Mouse (Mus musculus) neural tube, embryonic 14.5 days (tissue): ENCODE measurements around the gene Ppox. TPM values are rescaled to one million over a fixed set of nuclear protein-coding genes. Genes with fewer than 3 reads are reported as not detected.
A peak's percentile ranks its signal among the peaks of the same experiment; 100 is the strongest.

Experiments
- ATAC-seq: fragments of 200-750 bp; cut with Nextera tagmentation; 2 replicates; pipeline ENCODE4 v1.8.0; 2017; ENCODE audit warnings: low read depth, mild to moderate bottlenecking, moderate TSS enrichment, moderate library complexity
- H3K27ac ChIP-seq: fragments of 300-500 bp; sonication (generic); 2 replicates; pipeline ENCODE4 v1.5.1; 2014; ENCODE audit warnings: low read depth, mild to moderate bottlenecking, control low read depth, low read length, moderate library complexity, mixed read lengths
- H3K27me3 ChIP-seq: fragments of 300-500 bp; sonication (generic); 2 replicates; pipeline ENCODE4 v1.6.1; 2014; ENCODE audit warnings: low read length; ENCODE audit not compliant: control insufficient read depth, insufficient read depth
- H3K36me3 ChIP-seq: fragments of 300-500 bp; sonication (generic); 2 replicates; pipeline ENCODE4 v1.6.1; 2014; ENCODE audit warnings: low read length, mixed read lengths; ENCODE audit not compliant: control insufficient read depth, insufficient read depth
- H3K4me1 ChIP-seq: fragments of 300-500 bp; sonication (generic); 2 replicates; pipeline ENCODE4 v1.6.1; 2014; ENCODE audit warnings: low read length; ENCODE audit not compliant: control insufficient read depth, insufficient read depth
- H3K4me2 ChIP-seq: fragments of 300-500 bp; sonication (generic); 2 replicates; pipeline ENCODE4 v1.6.1; 2014; ENCODE audit warnings: mild to moderate bottlenecking, low read depth, low read length, control low read depth
- H3K4me3 ChIP-seq: fragments of 300-500 bp; sonication (generic); 2 replicates; pipeline ENCODE4 v1.5.1; 2014; ENCODE audit warnings: low read depth, low read length, control low read depth, mixed read lengths
- H3K9ac ChIP-seq: fragments of 300-500 bp; sonication (generic); replicated peaks from 2 replicates; pipeline ENCODE4 v1.6.1; 2014; ENCODE audit warnings: low read depth, mild to moderate bottlenecking, control low read depth, low read length, mixed read lengths
- H3K9me3 ChIP-seq: fragments of 300-500 bp; sonication (generic); 2 replicates; pipeline ENCODE4 v1.6.1; 2016; ENCODE audit warnings: low read length; ENCODE audit not compliant: control insufficient read depth
- WGBS: fragments of 180-500 bp; shearing (Covaris S2); extraction: QIAGEN DNeasy Blood & Tissue Kit; methylation state at CpG from one replicate; pipeline ENCODE4 v1.1.7; 2014; 5-methylcytosine and 5-hydroxymethylcytosine counted together
- polyA plus RNA-seq: library from polyadenylated mRNA; unstranded; fragments of >200 nt; fragmentation: Nextera tagmentation; extraction: Ambion mirVana; gene quantifications from 2 replicates; pipeline ENCODE4 v1.2.1, GENCODE M21; 2014

The Ppox gene
- polyA plus RNA-seq, 1 experiment from 2014 or later, result 51.2 TPM

DNA sequence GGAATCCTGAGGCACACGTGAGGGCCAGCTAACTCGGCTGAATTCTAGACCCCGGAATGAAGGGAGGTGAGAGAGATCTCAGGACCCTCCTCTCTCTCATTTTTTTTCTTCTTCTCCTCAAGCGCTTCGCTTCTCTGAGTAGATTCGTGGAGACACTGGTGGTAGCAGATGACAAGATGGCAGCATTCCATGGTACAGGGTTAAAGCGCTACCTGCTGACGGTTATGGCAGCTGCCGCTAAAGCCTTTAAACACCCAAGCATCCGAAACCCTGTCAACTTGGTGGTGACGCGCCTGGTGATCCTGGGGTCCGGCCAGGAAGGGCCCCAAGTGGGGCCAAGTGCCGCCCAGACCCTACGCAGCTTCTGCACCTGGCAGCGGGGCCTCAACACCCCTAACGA lies 28.6 kb downstream of the Ppox start:
- peak overlapping the region; percentile 9; the same call in 1 of the 2 replicates for H3K4me3 ChIP-seq
- no peak for ATAC-seq
- H3K9me3 ChIP-seq, result no peaks in the 10 kb centered on the region
- no peak overlapping the region for H3K9ac ChIP-seq
- no peaks in the 10 kb centered on the region for H3K27me3 ChIP-seq
- 61% methylated on average over 17 of the region's 17 CpGs for WGBS
- 0 out of 2 replicates have a peak overlapping the region, but pooled peaks have one; percentile 40 for H3K27ac ChIP-seq
- H3K4me1 ChIP-seq, result peaks cover 22% of the 10 kb centered on the region
- no peaks in the 10 kb centered on the region for H3K36me3 ChIP-seq
- H3K4me2 ChIP-seq, result peak overlapping the region; percentile 38; the same call in 1 of the 2 replicates

- 0 out of 2 replicates have a peak, but pooled peaks have one; percentile 4 for ATAC-seq
- Histone ChIP-seq H3K27me3 (no peaks in the 10 kb centered on the region), H3K4me3 (peak overlapping the region; percentile 12; the same call in 1 of the 2 replicates), H3K9me3 (no peaks in the 10 kb centered on the region), H3K27ac (peak overlapping the region; percentile 40; the same call in 1 of the 2 replicates), H3K4me2 (peak overlapping the region; percentile 38; the same call in 1 of the 2 replicates), H3K4me1 (peaks cover 22% of the 10 kb centered on the region), H3K36me3 (no peaks in the 10 kb centered on the region), H3K9ac (no peak overlapping the region; the same call in 1 of the 2 replicates)
- 4% methylated on average over 13 of the region's 13 CpGs for WGBS
Observed at GRCm38 (mm10) chr1:171251594-171252324, 29.2 kb downstream of the Ppox start.

GRCm38 (mm10) chr1:171250680-171251593 lies 30.0 kb downstream of the Ppox start, which contains the start of gene Ndufs2:
TSS of gene Ndufs2 (minus strand) at chr1:171251388.
- Histone ChIP-seq H3K4me2 (peak within 1 kb of the TSS; percentile 38), H3K36me3 (no peaks in the 10 kb centered on the region), H3K27me3 (no peaks in the 10 kb centered on the region), H3K27ac (peak within 1 kb of the TSS; percentile 40), H3K9ac (peak within 1 kb of the TSS; percentile 18; the same call in 1 of the 2 replicates), H3K4me3 (peak within 1 kb of the TSS; percentile 12; the same call in 1 of the 2 replicates), H3K4me1 (peaks cover 25% of the 10 kb centered on the region), H3K9me3 (no peaks in the 10 kb centered on the region)
- WGBS, result 14% methylated on average over 26 of the region's 26 CpGs
- ATAC-seq, result peak; percentile 9; the same call in 1 of the 2 replicates

DNA sequence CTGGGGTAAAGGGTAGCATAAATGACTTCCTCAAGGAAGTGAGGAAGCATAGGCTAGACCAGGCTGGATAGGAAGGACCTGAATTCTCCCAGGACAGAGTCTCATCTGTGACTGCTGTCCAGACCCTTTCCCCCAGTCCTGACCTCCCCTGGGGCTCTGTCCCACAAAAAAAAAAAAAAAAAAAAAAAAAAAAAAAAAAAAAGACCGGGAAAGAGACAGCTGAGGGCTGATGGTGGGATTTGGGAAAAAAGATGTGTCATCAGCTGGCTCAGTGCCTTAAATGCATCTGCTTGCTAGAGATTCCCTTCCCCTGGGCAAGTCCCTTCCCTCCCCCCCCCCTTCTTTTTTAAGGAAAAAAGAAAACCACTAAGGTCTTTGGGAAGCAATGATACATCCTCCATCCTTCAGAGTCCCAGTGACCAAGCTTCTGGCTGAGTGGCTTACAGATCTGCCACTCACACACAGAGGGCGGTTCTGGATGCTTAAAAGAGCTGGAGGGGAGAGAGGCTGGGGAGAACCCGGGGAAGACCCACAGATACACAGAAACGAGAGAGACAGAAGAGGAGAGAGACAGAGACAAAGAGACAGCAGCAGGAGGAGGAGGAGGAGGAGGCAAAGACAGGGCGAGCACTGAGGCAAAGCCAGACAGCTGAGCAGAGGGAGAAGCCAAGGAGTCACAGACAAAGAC lies 30.9 kb downstream of the Ppox start, which contains the start of gene Adamts4:
Gene Adamts4 (plus strand): TSS at position 509 of the 688 bp plus-strand sequence.
- ATAC-seq, result no peak
- no peaks in the 10 kb centered on the region for H3K9me3 ChIP-seq
- peak within 1 kb of the TSS; percentile 18; the same call in 1 of the 2 replicates for H3K9ac ChIP-seq
- H3K4me2 ChIP-seq, result peak within 1 kb of the TSS; percentile 38
- no peaks in the 10 kb centered on the region for H3K36me3 ChIP-seq
- H3K27me3 ChIP-seq, result no peaks in the 10 kb centered on the region
- WGBS, result 18% methylated on average over 5 of the region's 5 CpGs
- H3K4me3 ChIP-seq, result peak within 1 kb of the TSS; percentile 12; the same call in 1 of the 2 replicates
- peak within 1 kb of the TSS; percentile 30; the same call in 1 of the 2 replicates for H3K27ac ChIP-seq
- H3K4me1 ChIP-seq, result peaks cover 26% of the 10 kb centered on the region

- no peak for ATAC-seq
- Histone ChIP-seq H3K27ac (peak overlapping the region; percentile 2; the same call in 1 of the 2 replicates), H3K4me2 (peak overlapping the region; percentile 52; the same call in 1 of the 2 replicates), H3K4me3 (no peak overlapping the region), H3K36me3 (peaks cover under 1% of the 10 kb centered on the region; the same call in 1 of the 2 replicates), H3K9ac (no peak overlapping the region), H3K27me3 (no peaks in the 10 kb centered on the region), H3K9me3 (no peaks in the 10 kb centered on the region), H3K4me1 (peaks cover 26% of the 10 kb centered on the region)
- WGBS, result 44% methylated on average over 3 of the region's 3 CpGs
Observed at GRCm38 (mm10) chr1:171248386-171249226, 32.4 kb downstream of the Ppox start.

GRCm38 (mm10) chr1:171247916-171248315 lies 33.1 kb downstream of the Ppox start:
- no peak overlapping the region for H3K4me3 ChIP-seq
- WGBS, result 30% methylated on average over 4 of the region's 4 CpGs

DNA sequence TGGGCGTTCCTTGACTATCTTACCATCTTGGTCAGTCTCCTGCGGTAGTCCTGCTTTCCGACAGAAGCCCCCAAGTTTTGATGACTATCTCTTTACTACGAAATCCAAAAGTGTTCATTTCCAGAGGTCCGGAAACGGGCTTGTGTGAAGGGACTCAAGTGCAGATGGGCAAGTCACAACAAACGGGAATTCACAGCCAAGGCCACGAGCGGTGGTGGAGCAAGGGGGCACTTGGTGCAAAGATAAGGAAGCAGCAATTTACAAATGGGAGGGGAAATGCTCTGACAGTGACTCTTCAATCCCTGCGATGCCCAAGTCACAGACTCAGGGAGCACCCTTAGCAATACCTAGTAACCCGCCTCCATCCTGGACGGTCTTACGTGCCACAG lies 33.5 kb downstream of the Ppox start:
- WGBS, result 14% methylated on average over 13 of the region's 13 CpGs
- peak overlapping the region; percentile 52 for H3K4me2 ChIP-seq
- H3K27ac ChIP-seq, result peak overlapping the region; percentile 24
- peak overlapping the region; percentile 53 for H3K4me3 ChIP-seq
- H3K9me3 ChIP-seq, result no peaks in the 10 kb centered on the region
- peak; percentile 7 for ATAC-seq
- no peak overlapping the region for H3K9ac ChIP-seq
- no peaks in the 10 kb centered on the region for H3K27me3 ChIP-seq
- peaks cover 26% of the 10 kb centered on the region for H3K4me1 ChIP-seq
- H3K36me3 ChIP-seq, result peaks cover 12% of the 10 kb centered on the region; the same call in 1 of the 2 replicates

More at GRCm38 (mm10) chr1:171247916-171248315, 33.1 kb downstream of the Ppox start:
- H3K9ac ChIP-seq, result no peak overlapping the region
- H3K27me3 ChIP-seq, result no peaks in the 10 kb centered on the region
- peaks cover 26% of the 10 kb centered on the region for H3K4me1 ChIP-seq
- H3K36me3 ChIP-seq, result peaks cover 7% of the 10 kb centered on the region; the same call in 1 of the 2 replicates
- H3K4me2 ChIP-seq, result peak overlapping the region; percentile 52; the same call in 1 of the 2 replicates
- H3K27ac ChIP-seq, result peak overlapping the region; percentile 24
- ATAC-seq, result no peak
- H3K9me3 ChIP-seq, result no peaks in the 10 kb centered on the region
